Mouse (Mus musculus) midbrain, embryonic 12.5 days (tissue): Measurements from ENCODE around the gene Tcte2. TPM values are rescaled to one million over a fixed set of nuclear protein-coding genes. Genes with fewer than 3 reads are reported as not detected.

Experiments used
- ATAC-seq: fragments of 200-750 bp; cut with Nextera tagmentation; 2 replicates; pipeline ENCODE4 v1.8.0; 2017; ENCODE audit warnings: low read depth, moderate TSS enrichment, moderate library complexity; ENCODE audit not compliant: low FRiP score
- H3K27ac ChIP-seq: fragments of 300-500 bp; sonication (generic); replicated peaks from 2 replicates; pipeline ENCODE4 v1.5.1; 2016; ENCODE audit warnings: mild to moderate bottlenecking
- H3K27me3 ChIP-seq: fragments of 300-500 bp; sonication (generic); 2 replicates; pipeline ENCODE4 v1.6.1; 2016; ENCODE audit warnings: mild to moderate bottlenecking
- H3K36me3 ChIP-seq: fragments of 300-500 bp; sonication (generic); 2 replicates; pipeline ENCODE4 v1.6.1; 2016
- H3K4me1 ChIP-seq: fragments of 300-500 bp; sonication (generic); 2 replicates; pipeline ENCODE4 v1.6.1; 2016
- H3K4me2 ChIP-seq: fragments of 300-500 bp; sonication (generic); replicated peaks from 2 replicates; pipeline ENCODE4 v1.6.1; 2016; ENCODE audit warnings: mild to moderate bottlenecking, moderate library complexity
- H3K4me3 ChIP-seq: fragments of 300-500 bp; sonication (generic); 2 replicates; pipeline ENCODE4 v1.5.1; 2016; ENCODE audit warnings: mild to moderate bottlenecking
- H3K9ac ChIP-seq: fragments of 300-500 bp; sonication (generic); replicated peaks from 2 replicates; pipeline ENCODE4 v1.6.1; 2016; ENCODE audit warnings: mild to moderate bottlenecking, moderate library complexity
- H3K9me3 ChIP-seq: fragments of 300-500 bp; sonication (generic); 2 replicates; pipeline ENCODE4 v1.6.1; 2016; ENCODE audit warnings: mild to moderate bottlenecking
- WGBS: fragments of 180-500 bp; shearing (Covaris S2); methylation state at CpG from one replicate; pipeline ENCODE4 v1.1.7; 2016; 5-methylcytosine and 5-hydroxymethylcytosine counted together
- polyA plus RNA-seq: library from polyadenylated mRNA; unstranded; fragments of >200 nt; fragmentation: Nextera tagmentation; extraction: Ambion mirVana; gene quantifications from 2 replicates; pipeline ENCODE4 v1.2.1, GENCODE M21; 2016

Tcte2 gene
- polyA plus RNA-seq, 1 experiment from 2014 or later, result 16.6 TPM

- Histone ChIP-seq H3K4me3 (no peak overlapping the region), H3K36me3 (no peaks in the 10 kb centered on the region), H3K9ac (no peak overlapping the region), H3K27ac (no peak overlapping the region), H3K4me2 (no peak overlapping the region), H3K27me3 (no peaks in the 10 kb centered on the region), H3K4me1 (no peaks in the 10 kb centered on the region), H3K9me3 (no peaks in the 10 kb centered on the region)
- WGBS, result 74% methylated on average over 4 of the region's 4 CpGs
- no peak for ATAC-seq
These were observed 47.0 kb downstream of the Tcte2 start for GRCm38 (mm10) chr17:13714654-13715053.

GRCm38 (mm10) chr17:13714128-13714527 lies 47.5 kb downstream of the Tcte2 start:
- Histone ChIP-seq H3K9ac (no peak overlapping the region), H3K36me3 (no peaks in the 10 kb centered on the region), H3K4me1 (no peaks in the 10 kb centered on the region), H3K9me3 (no peaks in the 10 kb centered on the region), H3K4me3 (no peak overlapping the region), H3K27ac (no peak overlapping the region), H3K4me2 (no peak overlapping the region), H3K27me3 (no peaks in the 10 kb centered on the region)
- 91% methylated on average over 4 of the region's 4 CpGs for WGBS
- ATAC-seq, result no peak

GRCm38 (mm10) chr17:13712518-13712917 lies 49.1 kb downstream of the Tcte2 start:
- ATAC-seq, result no peak
- Histone ChIP-seq H3K27me3 (no peaks in the 10 kb centered on the region), H3K36me3 (no peaks in the 10 kb centered on the region), H3K9ac (no peak overlapping the region), H3K4me1 (no peaks in the 10 kb centered on the region), H3K9me3 (no peaks in the 10 kb centered on the region), H3K27ac (no peak overlapping the region), H3K4me2 (no peak overlapping the region), H3K4me3 (no peak overlapping the region)
- WGBS, result 90% methylated on average over 3 of the region's 3 CpGs

GRCm38 (mm10) chr17:13712116-13712515 lies 49.5 kb downstream of the Tcte2 start:
- Histone ChIP-seq H3K4me2 (no peak overlapping the region), H3K36me3 (no peaks in the 10 kb centered on the region), H3K4me3 (no peak overlapping the region), H3K27me3 (no peaks in the 10 kb centered on the region), H3K9me3 (no peaks in the 10 kb centered on the region), H3K4me1 (no peaks in the 10 kb centered on the region), H3K9ac (no peak overlapping the region), H3K27ac (no peak overlapping the region)
- ATAC-seq, result 0 out of 2 replicates have a peak, but pooled peaks have one; percentile 31
- WGBS, result 70% methylated on average over 6 of the region's 6 CpGs

GRCm38 (mm10) chr17:13711173-13711572 lies 50.5 kb downstream of the Tcte2 start:
- H3K4me1 ChIP-seq, result no peaks in the 10 kb centered on the region
- no peak overlapping the region for H3K9ac ChIP-seq
- no peak overlapping the region for H3K4me2 ChIP-seq
- H3K9me3 ChIP-seq, result no peaks in the 10 kb centered on the region
- ATAC-seq, result no peak
- H3K27me3 ChIP-seq, result no peaks in the 10 kb centered on the region
- no peaks in the 10 kb centered on the region for H3K36me3 ChIP-seq
- no peak overlapping the region for H3K27ac ChIP-seq
- H3K4me3 ChIP-seq, result no peak overlapping the region
- WGBS, result 86% methylated on average over 5 of the region's 5 CpGs

GRCm38 (mm10) chr17:13705481-13705921 lies 56.1 kb downstream of the Tcte2 start:
- Histone ChIP-seq H3K9ac (no peak overlapping the region), H3K36me3 (no peaks in the 10 kb centered on the region), H3K4me3 (no peak overlapping the region), H3K4me2 (no peak overlapping the region), H3K27ac (no peak overlapping the region), H3K9me3 (no peaks in the 10 kb centered on the region), H3K27me3 (no peaks in the 10 kb centered on the region), H3K4me1 (peaks cover 11% of the 10 kb centered on the region)
- ATAC-seq, result no peak
- 47% methylated on average over 4 of the region's 4 CpGs for WGBS

GRCm38 (mm10) chr17:13703611-13704320 lies 57.9 kb downstream of the Tcte2 start:
- no peaks in the 10 kb centered on the region for H3K36me3 ChIP-seq
- H3K4me2 ChIP-seq, result no peak overlapping the region
- H3K9ac ChIP-seq, result no peak overlapping the region
- WGBS, result 76% methylated on average over 9 of the region's 9 CpGs
- H3K27me3 ChIP-seq, result no peaks in the 10 kb centered on the region
- no peak overlapping the region for H3K27ac ChIP-seq
- no peaks in the 10 kb centered on the region for H3K9me3 ChIP-seq
- H3K4me1 ChIP-seq, result peaks cover 21% of the 10 kb centered on the region
- no peak for ATAC-seq
- H3K4me3 ChIP-seq, result no peak overlapping the region

- H3K4me1 ChIP-seq, result peaks cover 16% of the 10 kb centered on the region; the same call in 1 of the 2 replicates
- no peaks in the 10 kb centered on the region for H3K36me3 ChIP-seq
- ATAC-seq, result peak; percentile 81
- no peak overlapping the region for H3K9ac ChIP-seq
- 19% methylated on average over 4 of the region's 4 CpGs for WGBS
- H3K27me3 ChIP-seq, result no peaks in the 10 kb centered on the region
- H3K4me3 ChIP-seq, result no peak overlapping the region
- no peak overlapping the region for H3K4me2 ChIP-seq
- no peaks in the 10 kb centered on the region for H3K9me3 ChIP-seq
- H3K27ac ChIP-seq, result peak overlapping the region; percentile 50; the same call in 1 of the 2 replicates
These were observed 61.3 kb downstream of the Tcte2 start for GRCm38 (mm10) chr17:13700131-13701016.

- no peaks in the 10 kb centered on the region for H3K9me3 ChIP-seq
- no peak overlapping the region for H3K4me3 ChIP-seq
- ATAC-seq, result no peak
- H3K4me2 ChIP-seq, result no peak overlapping the region
- no peaks in the 10 kb centered on the region for H3K27me3 ChIP-seq
- H3K9ac ChIP-seq, result no peak overlapping the region
- no peak overlapping the region for H3K27ac ChIP-seq
- H3K36me3 ChIP-seq, result no peaks in the 10 kb centered on the region
- WGBS, result 62% methylated on average over 7 of the region's 7 CpGs
- peaks cover 14% of the 10 kb centered on the region; the same call in 1 of the 2 replicates for H3K4me1 ChIP-seq
These were observed 61.9 kb downstream of the Tcte2 start for GRCm38 (mm10) chr17:13699716-13700115.

GRCm38 (mm10) chr17:13698194-13698593 lies 63.4 kb downstream of the Tcte2 start:
- Histone ChIP-seq H3K27me3 (no peaks in the 10 kb centered on the region), H3K9me3 (no peaks in the 10 kb centered on the region), H3K27ac (no peak overlapping the region), H3K4me1 (peaks cover 14% of the 10 kb centered on the region; the same call in 1 of the 2 replicates), H3K4me3 (no peak overlapping the region), H3K9ac (no peak overlapping the region), H3K36me3 (no peaks in the 10 kb centered on the region), H3K4me2 (no peak overlapping the region)
- WGBS, result 95% methylated on average over 4 of the region's 4 CpGs
- no peak for ATAC-seq

- no peaks in the 10 kb centered on the region for H3K36me3 ChIP-seq
- no peaks in the 10 kb centered on the region for H3K27me3 ChIP-seq
- no peaks in the 10 kb centered on the region for H3K9me3 ChIP-seq
- H3K9ac ChIP-seq, result no peak overlapping the region
- 92% methylated on average over 2 of the region's 2 CpGs for WGBS
- H3K4me3 ChIP-seq, result no peak overlapping the region
- ATAC-seq, result no peak
- no peak overlapping the region for H3K27ac ChIP-seq
- no peak overlapping the region for H3K4me2 ChIP-seq
- peaks cover 14% of the 10 kb centered on the region; the same call in 1 of the 2 replicates for H3K4me1 ChIP-seq
These were observed 64.0 kb downstream of the Tcte2 start for GRCm38 (mm10) chr17:13697646-13698045.

GRCm38 (mm10) chr17:13695881-13696280 lies 65.7 kb downstream of the Tcte2 start:
- WGBS, result 84% methylated on average over 5 of the region's 5 CpGs
- no peak overlapping the region for H3K27ac ChIP-seq
- H3K4me3 ChIP-seq, result no peak overlapping the region
- peaks cover 13% of the 10 kb centered on the region; the same call in 1 of the 2 replicates for H3K4me1 ChIP-seq
- H3K4me2 ChIP-seq, result no peak overlapping the region
- H3K9me3 ChIP-seq, result no peaks in the 10 kb centered on the region
- H3K36me3 ChIP-seq, result no peaks in the 10 kb centered on the region
- H3K9ac ChIP-seq, result no peak overlapping the region
- ATAC-seq, result no peak
- no peaks in the 10 kb centered on the region for H3K27me3 ChIP-seq
